Mouse (Mus musculus) kidney, adult 18-20 months (tissue): ENCODE data around the gene Mageb18.
"Not testable (repeated sequence)": the region's sequence is repeated elsewhere in the genome, so short reads cannot be mapped to it uniquely, and the experiment has no call there.

Source experiments
- DNase-seq: peaks from one replicate; pipeline ENCODE4 v3.0.0; 2021

Gene Mageb18

GRCm38 (mm10) chrX:92599472-92599871 lies at the start of gene Mageb18:
Gene Mageb18, minus strand, starts transcription at chrX:92599572.
- DNase-seq, result no peak

GRCm38 (mm10) chrX:92612788-92613187 lies 13.4 kb upstream of the Mageb18 start:
- no peak for DNase-seq

GRCm38 (mm10) chrX:92610466-92610865 lies 11.1 kb upstream of the Mageb18 start:
- DNase-seq, result no peak

GRCm38 (mm10) chrX:92597324-92597723 lies 2.0 kb downstream of the Mageb18 start:
- DNase-seq, result no peak

DNA sequence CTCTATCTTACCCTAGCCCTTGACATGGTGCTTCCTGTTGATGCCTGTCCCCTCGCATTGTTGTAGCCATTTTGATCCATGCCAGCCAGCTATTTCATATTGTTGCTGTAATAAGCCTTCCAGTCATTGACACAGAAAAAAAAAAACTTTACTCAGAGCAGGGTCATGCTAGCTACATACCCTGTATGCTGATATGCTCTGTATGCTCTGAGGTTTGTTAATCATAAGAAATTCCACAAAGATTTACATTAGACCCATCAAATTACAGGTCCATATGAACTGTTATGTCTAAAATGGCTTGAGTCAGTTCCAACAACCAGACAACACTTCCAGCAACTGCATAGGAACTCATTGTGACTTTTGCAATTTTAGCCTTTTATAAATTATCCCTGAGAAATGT lies 71.5 kb downstream of the Mageb18 start:
- DNase-seq, result no peak

GRCm38 (mm10) chrX:92498254-92498653 lies 101.1 kb downstream of the Mageb18 start:
- no peak for DNase-seq

GRCm38 (mm10) chrX:92489649-92490048 lies 109.7 kb downstream of the Mageb18 start, which contains the start of gene Gm5941:
Gene Gm5941, plus strand, starts transcription at chrX:92489949.
- DNase-seq, result not testable (repeated sequence)

- DNase-seq, result no peak
These were observed 134.6 kb downstream of the Mageb18 start for GRCm38 (mm10) chrX:92464773-92465172.

- DNase-seq, result no peak
These were observed 138.9 kb downstream of the Mageb18 start for GRCm38 (mm10) chrX:92460496-92460895.

DNA sequence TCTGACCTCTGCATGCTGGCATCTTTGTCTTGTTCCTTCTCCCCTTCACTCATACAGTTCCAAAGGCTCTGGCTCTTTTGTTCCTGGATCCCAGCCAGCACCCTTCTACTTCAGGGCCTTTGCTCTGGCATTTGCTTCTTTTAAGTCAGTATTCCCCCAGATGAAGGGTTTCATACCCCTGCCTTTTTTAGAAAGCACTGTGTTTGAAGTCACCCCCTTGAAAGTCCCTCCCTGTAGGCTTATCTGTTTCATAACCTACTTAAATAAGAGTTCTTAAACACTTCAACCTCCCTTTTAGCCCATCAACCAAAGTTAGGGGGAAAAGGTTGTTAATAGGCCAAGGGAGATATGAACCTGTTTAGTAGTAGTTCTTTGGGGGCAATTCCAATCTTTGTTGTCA lies 212.0 kb downstream of the Mageb18 start:
- DNase-seq, result no peak

- peak; percentile 59 for DNase-seq
These were observed 256.4 kb downstream of the Mageb18 start for GRCm38 (mm10) chrX:92342924-92343323.

DNA sequence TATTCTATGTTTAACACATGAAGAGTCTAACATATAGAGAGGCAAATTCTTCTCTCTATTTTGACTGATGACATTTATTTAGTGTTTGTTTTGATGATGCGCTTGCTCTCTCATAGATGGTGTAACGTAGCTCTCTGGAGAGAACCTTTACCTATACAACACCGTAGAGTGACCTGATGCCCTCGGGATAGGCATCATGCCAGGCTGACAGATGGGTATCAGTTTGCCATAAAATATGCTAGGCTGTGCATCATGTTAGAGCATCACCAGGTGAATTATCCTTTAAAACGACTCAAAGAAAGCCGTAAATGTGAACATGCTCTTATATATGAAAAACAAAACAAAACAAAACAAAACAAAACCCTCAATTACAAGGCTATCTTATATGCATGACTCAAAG lies 258.5 kb downstream of the Mageb18 start:
- no peak for DNase-seq

DNA sequence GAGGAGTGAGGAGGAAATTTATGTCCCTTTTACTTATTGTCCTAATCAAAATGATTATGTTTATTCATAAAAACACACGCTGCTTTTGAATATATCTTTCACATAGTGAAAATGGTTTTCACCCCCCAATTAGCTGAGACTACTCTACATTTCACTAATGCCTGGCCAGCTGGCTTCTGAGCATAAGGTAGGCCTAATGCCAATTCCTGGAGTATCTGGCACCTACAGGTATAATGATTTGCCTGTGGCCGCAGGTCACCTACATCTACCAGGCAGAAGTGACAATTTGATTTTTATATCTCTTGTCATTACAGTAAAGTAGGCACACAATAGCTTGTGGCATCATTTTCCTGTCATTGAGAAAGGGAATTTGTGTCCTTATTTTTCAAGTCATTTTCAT lies 259.8 kb downstream of the Mageb18 start:
- DNase-seq, result no peak

DNA sequence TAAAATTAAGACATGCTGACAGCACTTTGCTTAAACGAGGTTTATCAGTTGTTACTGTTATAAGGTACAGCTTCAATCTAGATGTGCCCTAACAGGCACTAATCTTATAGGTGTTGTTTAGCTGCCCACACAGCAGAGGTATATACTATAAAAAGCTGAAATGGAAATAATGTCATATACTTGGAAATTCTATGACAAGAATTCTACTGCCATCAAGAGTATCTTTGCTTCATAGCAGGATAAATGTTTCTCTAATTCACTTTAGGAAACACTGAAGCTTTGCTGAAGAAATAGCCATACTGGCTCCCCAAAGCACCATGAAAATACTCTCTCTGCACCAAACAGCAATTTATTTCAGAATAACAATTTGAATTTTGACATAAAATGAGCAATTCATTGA lies 265.9 kb downstream of the Mageb18 start:
- DNase-seq, result no peak

DNA sequence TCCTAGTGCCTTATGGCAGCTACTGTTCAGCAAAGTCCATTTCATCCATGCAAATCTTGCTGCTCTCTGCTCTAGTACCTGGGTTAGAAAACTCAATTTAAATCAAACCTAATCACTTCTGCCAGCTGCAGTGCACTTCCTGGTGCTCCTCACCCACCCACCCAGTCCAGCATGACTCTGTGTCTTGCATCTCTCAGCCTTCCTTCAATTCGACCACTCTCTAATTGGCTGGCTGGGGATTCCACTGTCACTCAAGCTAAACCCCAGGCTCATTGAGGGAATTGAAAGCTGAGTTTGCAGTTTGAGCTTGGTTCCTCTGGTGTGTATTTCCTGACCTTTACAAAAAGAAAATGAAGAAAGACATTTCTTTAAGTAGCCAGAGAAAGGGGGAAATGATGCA lies 275.8 kb downstream of the Mageb18 start:
- DNase-seq, result no peak

DNA sequence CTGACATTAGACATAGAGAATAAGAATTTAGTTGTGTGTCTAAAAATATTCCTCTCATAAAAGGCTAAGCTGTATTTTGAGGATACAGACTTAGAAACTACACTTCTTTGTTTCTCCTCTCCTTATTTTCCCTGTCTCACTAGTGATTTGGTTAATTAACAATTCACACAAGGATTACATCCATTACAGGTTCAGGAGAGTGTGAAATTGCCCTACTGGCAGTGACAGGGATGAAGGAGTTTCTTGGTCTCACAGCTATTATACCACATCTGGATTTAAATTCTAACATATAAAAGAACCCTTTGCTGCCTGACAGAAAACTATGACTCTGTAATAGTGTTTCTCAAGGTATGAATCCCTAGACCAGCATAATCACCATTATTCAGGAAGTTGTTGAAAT lies 318.8 kb downstream of the Mageb18 start:
- no peak for DNase-seq
